Mouse (Mus musculus): ENCODE data around the gene Hexa.

Gene Hexa

GRCm38 (mm10) chr9:59553719-59554118 is 14.4 kb downstream of the Hexa start:
- no peak for DNase-seq (ENCODE audit: low spot score in 2 of 2)

- DNase-seq (ENCODE audit: low spot score in 2 of 2), result peak; percentile 50 to 74
These were observed 26.3 kb downstream of the Hexa start for GRCm38 (mm10) chr9:59565600-59565999.

GRCm38 (mm10) chr9:59567111-59567510 is 27.8 kb downstream of the Hexa start:
- no peak for DNase-seq (ENCODE audit: low spot score in 2 of 2)

- no peak for DNase-seq (ENCODE audit: low spot score in 2 of 2)
These were observed 32.5 kb downstream of the Hexa start for GRCm38 (mm10) chr9:59571852-59572251.

- DNase-seq (ENCODE audit: low spot score in 2 of 2), result no peak
These were observed 38.1 kb downstream of the Hexa start for GRCm38 (mm10) chr9:59577401-59577800.

GRCm38 (mm10) chr9:59577844-59578504 is 38.6 kb downstream of the Hexa start, which contains the start of gene Celf6:
Celf6 (plus strand) TSS chr9:59577917.
- peak; percentile 87 to 90 for DNase-seq (ENCODE audit: low spot score in 2 of 2)

GRCm38 (mm10) chr9:59578505-59578867 is 39.1 kb downstream of the Hexa start:
- DNase-seq (ENCODE audit: low spot score in 2 of 2), result no peak

GRCm38 (mm10) chr9:59584871-59585308 is 45.5 kb downstream of the Hexa start:
- DNase-seq (ENCODE audit: low spot score in 2 of 2), result peak; percentile 59 to 73

GRCm38 (mm10) chr9:59588252-59588651 is 48.9 kb downstream of the Hexa start:
- DNase-seq (ENCODE audit: low spot score in 2 of 2), result no peak

GRCm38 (mm10) chr9:59588710-59589671 is 49.7 kb downstream of the Hexa start:
- DNase-seq (ENCODE audit: low spot score in 2 of 2), result no peak

GRCm38 (mm10) chr9:59589703-59590439 is 50.5 kb downstream of the Hexa start:
- DNase-seq (ENCODE audit: low spot score in 2 of 2), result no peak

GRCm38 (mm10) chr9:59601661-59602060 is 62.3 kb downstream of the Hexa start:
- no peak for DNase-seq (ENCODE audit: low spot score in 2 of 2)

GRCm38 (mm10) chr9:59605967-59606366 is 66.6 kb downstream of the Hexa start:
- DNase-seq (ENCODE audit: low spot score in 2 of 2), result no peak

GRCm38 (mm10) chr9:59610950-59611349 is 71.6 kb downstream of the Hexa start:
- DNase-seq (ENCODE audit: low spot score in 2 of 2), result no peak
